Mouse (Mus musculus) retina, adult 2 months (tissue): ENCODE measurements around the gene Car2.

Source experiments
- DNase-seq: peaks from one replicate; pipeline ENCODE4 v3.0.0-alpha.2; 2012; ENCODE audit warnings: low read depth, low spot score

Gene Car2

GRCm38 (mm10) chr3:14945627-14946026, 59.6 kb downstream of the Car2 start:
- no peak for DNase-seq

- DNase-seq: peak; percentile 1
Observed at GRCm38 (mm10) chr3:14948067-14948800, 62.2 kb downstream of the Car2 start.

- DNase-seq: no peak
Observed at GRCm38 (mm10) chr3:14950031-14950430, 64.0 kb downstream of the Car2 start.
